Mouse (Mus musculus): Measurements from ENCODE around the gene Zfp324. TPM values are rescaled to one million over a fixed set of nuclear protein-coding genes. Genes with fewer than 3 reads are reported as not detected.

Zfp324 gene
- polyA plus RNA-seq, 1 experiment: 5.8 TPM

DNA sequence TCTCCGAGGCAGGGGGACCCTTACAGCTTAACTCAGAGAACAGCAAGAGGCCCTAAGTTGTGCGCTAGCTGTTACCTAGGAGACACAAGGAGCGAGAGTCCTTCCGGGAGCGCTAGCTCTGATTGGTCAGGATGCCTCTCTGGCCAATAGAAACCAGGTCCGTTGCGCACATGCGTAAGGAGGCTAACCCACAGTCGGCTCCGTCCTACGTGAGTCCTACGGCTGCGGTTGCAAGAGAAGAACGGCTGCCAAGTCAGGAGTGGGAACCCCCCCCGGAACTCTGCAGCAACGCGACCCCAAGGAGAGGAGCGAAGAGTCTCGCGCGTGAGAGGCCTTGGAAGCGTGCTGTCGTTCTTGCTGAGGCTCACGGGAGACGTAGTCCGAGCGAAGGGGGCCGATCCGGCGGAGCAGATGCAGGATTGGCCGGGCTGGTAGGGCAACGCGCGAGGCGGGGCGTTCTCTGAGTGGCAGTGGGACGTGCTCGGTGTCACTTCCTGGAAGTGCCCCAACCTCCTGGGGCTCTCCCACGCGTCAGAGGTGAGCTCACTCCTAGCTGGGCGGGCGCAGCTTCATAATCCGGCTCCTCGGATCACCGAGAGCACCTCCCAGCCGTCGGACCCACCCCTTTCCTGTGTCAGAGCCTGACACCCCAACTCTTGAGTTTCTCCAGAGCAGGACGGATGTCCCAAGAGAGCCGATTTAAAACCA, 12.2 kb downstream of the Zfp324 start, which contains the start of gene Zfp446:
Zfp446 (plus strand) TSS at position 167 of the 708 bp plus-strand sequence.
- Histone ChIP-seq H3K27me3 (ENCODE audit: control insufficient read depth, insufficient read depth, low read length) (no peaks in the 10 kb centered on the region), H3K4me3 (replicated peaks; ENCODE audit: insufficient read depth, low read depth, low read length) (peak within 1 kb of the TSS; percentile 59), H3K4me1 (ENCODE audit: control insufficient read depth, insufficient read depth, low read length) (peaks cover 3% of the 10 kb centered on the region; the same call in 1 of the 2 replicates), H3K27ac (ENCODE audit: insufficient read depth, low read length) (peak within 1 kb of the TSS; percentile 72)
- DNase-seq: peak; percentile 99 to 100
- TF ChIP-seq POLR2A (IDR thresholded peaks at IDR 0.05; ENCODE audit: borderline replicate concordance, insufficient read depth, low read length) (peak; percentile 73), CTCF (IDR thresholded peaks at IDR 0.05; ENCODE audit: borderline replicate concordance, insufficient read depth, low read depth, low read length) (no peak)
- WGBS: 1% methylated on average over 49 of the region's 49 CpGs

DNA sequence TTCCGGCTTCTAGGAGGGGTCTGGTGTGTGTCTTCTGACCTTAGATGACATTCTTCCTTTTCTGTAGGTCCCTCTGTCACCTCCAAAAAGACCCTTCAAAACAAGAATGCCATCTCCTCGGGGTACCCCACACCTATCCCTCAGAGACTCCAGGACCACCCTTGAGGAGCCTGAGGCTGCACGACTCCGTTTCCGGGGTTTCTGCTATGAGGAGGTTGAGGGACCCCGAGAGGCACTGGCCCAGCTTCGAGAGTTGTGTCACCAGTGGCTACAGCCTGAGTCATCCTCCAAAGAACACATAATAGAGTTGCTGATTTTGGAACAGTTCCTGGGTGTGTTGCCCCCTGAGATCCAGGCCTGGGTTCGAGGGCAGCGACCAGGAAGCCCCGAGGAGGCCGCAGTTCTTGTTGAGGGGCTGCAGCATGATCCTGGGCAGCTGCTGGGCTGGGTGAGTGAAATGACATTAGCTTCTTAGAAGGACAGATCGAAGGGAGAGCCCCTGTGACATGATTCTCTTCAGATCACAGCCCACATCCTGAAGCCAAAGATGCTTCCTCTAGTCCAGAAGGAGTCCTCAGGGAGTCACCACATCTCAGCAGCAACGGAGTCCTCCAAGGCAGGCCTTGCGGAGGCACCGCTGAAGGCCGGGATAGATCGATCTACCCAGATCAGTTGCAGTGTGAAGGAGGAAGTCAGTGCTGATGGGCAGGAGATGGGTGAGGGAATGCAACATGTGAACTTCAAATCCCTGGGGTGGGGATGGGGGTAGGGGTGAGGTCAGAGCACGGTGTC, 13.5 kb downstream of the Zfp324 start:
- Histone ChIP-seq H3K4me1 (ENCODE audit: control insufficient read depth, insufficient read depth, low read length) (peaks cover 3% of the 10 kb centered on the region; the same call in 1 of the 2 replicates), H3K4me3 (replicated peaks; ENCODE audit: insufficient read depth, low read depth, low read length) (no peak overlapping the region), H3K27me3 (ENCODE audit: control insufficient read depth, insufficient read depth, low read length) (no peaks in the 10 kb centered on the region), H3K27ac (ENCODE audit: insufficient read depth, low read length) (peak overlapping the region; percentile 72; the same call in 1 of the 2 replicates)
- DNase-seq: peak in 1 of 2 experiments; percentile 23
- WGBS: 84% methylated on average over 18 of the region's 18 CpGs
- no peak for TF ChIP-seq CTCF (IDR thresholded peaks at IDR 0.05; ENCODE audit: borderline replicate concordance, insufficient read depth, low read depth, low read length)
- TF ChIP-seq POLR2A (IDR thresholded peaks at IDR 0.05; ENCODE audit: borderline replicate concordance, insufficient read depth, low read length): no peak

DNA sequence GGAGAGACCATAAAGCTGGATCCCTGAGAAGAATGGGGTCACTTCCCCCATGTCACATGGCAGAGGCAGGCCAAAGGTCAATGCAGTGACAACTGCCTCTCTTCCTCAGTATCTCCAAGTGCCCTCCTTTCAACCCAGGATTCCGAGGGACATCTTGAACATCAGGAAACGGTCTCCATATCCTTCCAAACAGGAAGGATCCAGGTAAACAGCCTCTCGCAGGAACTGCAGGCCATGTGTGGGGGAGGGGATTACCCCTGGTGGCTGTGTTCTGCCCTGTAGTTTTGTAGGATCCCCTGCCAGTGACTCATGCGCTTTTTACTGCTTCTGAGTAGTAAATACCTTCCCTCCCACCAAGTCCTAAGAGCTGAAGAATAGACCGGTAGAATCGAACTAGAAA, 14.1 kb downstream of the Zfp324 start:
- WGBS: 84% methylated on average over 6 of the region's 6 CpGs
- H3K27me3 ChIP-seq (ENCODE audit: control insufficient read depth, insufficient read depth, low read length): no peaks in the 10 kb centered on the region
- no peak overlapping the region for H3K27ac ChIP-seq (ENCODE audit: insufficient read depth, low read length)
- no peak for TF ChIP-seq POLR2A (IDR thresholded peaks at IDR 0.05; ENCODE audit: borderline replicate concordance, insufficient read depth, low read length)
- no peak for TF ChIP-seq CTCF (IDR thresholded peaks at IDR 0.05; ENCODE audit: borderline replicate concordance, insufficient read depth, low read depth, low read length)
- DNase-seq: peak in 1 of 2 experiments; percentile 16
- H3K4me1 ChIP-seq (ENCODE audit: control insufficient read depth, insufficient read depth, low read length): peaks cover 3% of the 10 kb centered on the region; the same call in 1 of the 2 replicates
- no peak overlapping the region for H3K4me3 ChIP-seq (replicated peaks; ENCODE audit: insufficient read depth, low read depth, low read length)

DNA sequence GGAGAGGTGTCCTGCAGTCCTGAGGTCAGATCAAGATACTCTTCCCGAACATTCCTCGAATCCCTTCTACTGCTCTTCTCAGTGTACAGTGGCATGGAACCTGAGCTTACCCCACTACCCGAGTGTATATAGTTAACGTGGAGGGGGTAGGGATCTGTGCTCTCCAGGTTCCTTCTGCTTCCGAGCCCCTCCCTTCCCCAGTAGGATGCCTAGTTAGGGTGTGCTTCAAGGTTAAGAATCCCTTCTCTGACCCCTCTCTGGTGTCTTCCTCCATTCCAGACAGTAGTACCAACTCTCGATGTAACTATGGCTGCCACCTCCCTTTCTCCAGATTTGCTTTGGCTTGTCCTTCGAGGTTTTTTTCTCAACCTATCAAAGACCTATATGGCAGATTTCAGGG, 14.7 kb downstream of the Zfp324 start:
- TF ChIP-seq POLR2A (IDR thresholded peaks at IDR 0.05; ENCODE audit: borderline replicate concordance, insufficient read depth, low read length): no peak
- no peak for TF ChIP-seq CTCF (IDR thresholded peaks at IDR 0.05; ENCODE audit: borderline replicate concordance, insufficient read depth, low read depth, low read length)
- DNase-seq: no peak
- Histone ChIP-seq H3K4me3 (replicated peaks; ENCODE audit: insufficient read depth, low read depth, low read length) (no peak overlapping the region), H3K27me3 (ENCODE audit: control insufficient read depth, insufficient read depth, low read length) (no peaks in the 10 kb centered on the region), H3K4me1 (ENCODE audit: control insufficient read depth, insufficient read depth, low read length) (peaks cover 3% of the 10 kb centered on the region; the same call in 1 of the 2 replicates), H3K27ac (ENCODE audit: insufficient read depth, low read length) (no peak overlapping the region)
- 87% methylated on average over 7 of the region's 7 CpGs for WGBS

GRCm38 (mm10) chr7:12985724-12986123, 20.1 kb downstream of the Zfp324 start:
- Histone ChIP-seq H3K4me1 (ENCODE audit: control insufficient read depth, insufficient read depth, low read length) (no peaks in the 10 kb centered on the region), H3K27me3 (ENCODE audit: control insufficient read depth, insufficient read depth, low read length) (no peaks in the 10 kb centered on the region), H3K27ac (ENCODE audit: insufficient read depth, low read length) (no peak overlapping the region), H3K4me3 (replicated peaks; ENCODE audit: insufficient read depth, low read depth, low read length) (no peak overlapping the region)
- TF ChIP-seq POLR2A (IDR thresholded peaks at IDR 0.05; ENCODE audit: borderline replicate concordance, insufficient read depth, low read length): no peak
- no peak for TF ChIP-seq CTCF (IDR thresholded peaks at IDR 0.05; ENCODE audit: borderline replicate concordance, insufficient read depth, low read depth, low read length)
- DNase-seq: no peak
- WGBS: 91% methylated on average over 1 of the region's 1 CpGs

DNA sequence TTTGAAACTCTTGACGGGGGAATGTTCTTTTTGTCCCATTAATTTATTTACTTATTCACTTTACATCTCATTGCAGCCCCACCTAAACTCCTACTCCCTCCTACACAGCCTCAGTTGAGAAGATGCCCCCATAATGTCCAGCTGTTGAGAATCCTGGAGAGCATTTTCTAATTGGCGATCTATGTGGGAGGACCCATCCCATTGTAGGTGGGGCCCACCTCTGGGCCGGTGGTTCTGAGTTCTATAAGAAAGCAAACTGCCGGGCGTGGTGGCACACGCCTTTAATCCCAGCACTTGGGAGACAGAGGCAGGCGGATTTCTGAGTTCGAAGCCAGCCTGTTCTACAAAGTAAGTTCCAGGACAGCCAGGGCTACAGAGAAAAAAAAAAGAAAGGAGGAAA, 21.3 kb downstream of the Zfp324 start:
- Histone ChIP-seq H3K27me3 (ENCODE audit: control insufficient read depth, insufficient read depth, low read length) (no peaks in the 10 kb centered on the region), H3K4me3 (replicated peaks; ENCODE audit: insufficient read depth, low read depth, low read length) (no peak overlapping the region), H3K27ac (ENCODE audit: insufficient read depth, low read length) (no peak overlapping the region), H3K4me1 (ENCODE audit: control insufficient read depth, insufficient read depth, low read length) (no peaks in the 10 kb centered on the region)
- no peak for TF ChIP-seq POLR2A (IDR thresholded peaks at IDR 0.05; ENCODE audit: borderline replicate concordance, insufficient read depth, low read length)
- no peak for TF ChIP-seq CTCF (IDR thresholded peaks at IDR 0.05; ENCODE audit: borderline replicate concordance, insufficient read depth, low read depth, low read length)
- DNase-seq: no peak
- 85% methylated on average over 8 of the region's 8 CpGs for WGBS

DNA sequence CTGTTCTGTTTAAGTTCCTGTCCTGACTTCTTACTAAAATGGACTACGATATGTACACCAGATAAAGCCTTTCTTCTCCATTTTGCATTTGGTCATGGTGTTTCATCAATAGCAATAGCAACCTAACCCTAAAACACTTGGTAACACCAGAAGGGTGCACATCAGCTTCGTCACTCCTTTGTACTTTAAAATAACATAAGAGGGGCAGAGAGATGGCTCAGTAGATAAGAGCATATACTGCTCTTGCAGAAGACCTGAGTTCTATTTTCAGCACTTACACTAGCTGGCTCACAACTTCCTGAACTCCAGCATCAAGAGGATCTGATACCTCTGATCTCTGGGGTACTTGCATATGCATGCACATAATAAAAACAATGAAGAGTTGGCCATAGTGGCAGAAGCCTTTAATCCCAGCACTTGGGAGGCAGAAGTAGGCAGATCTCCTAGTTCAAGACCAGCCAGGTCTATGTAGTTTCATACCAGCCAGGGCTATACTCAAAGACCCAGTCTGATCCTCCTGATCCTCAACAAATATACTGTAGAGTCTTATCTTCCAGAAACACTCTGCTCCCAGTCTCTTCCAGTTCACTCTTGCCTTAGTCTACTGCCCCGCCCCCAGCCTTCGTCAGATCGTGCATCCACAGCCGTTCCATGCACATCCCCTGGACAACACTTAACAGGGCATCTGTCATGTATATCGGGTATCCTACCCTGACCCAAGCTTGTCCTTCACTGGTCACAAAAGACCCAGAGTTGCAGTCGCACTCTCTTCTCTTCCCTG, 22.0 kb downstream of the Zfp324 start:
- TF ChIP-seq CTCF (IDR thresholded peaks at IDR 0.05; ENCODE audit: borderline replicate concordance, insufficient read depth, low read depth, low read length) (no peak), POLR2A (IDR thresholded peaks at IDR 0.05; ENCODE audit: borderline replicate concordance, insufficient read depth, low read length) (no peak)
- no peak overlapping the region for H3K4me3 ChIP-seq (replicated peaks; ENCODE audit: insufficient read depth, low read depth, low read length)
- H3K27ac ChIP-seq (ENCODE audit: insufficient read depth, low read length): no peak overlapping the region
- no peaks in the 10 kb centered on the region for H3K4me1 ChIP-seq (ENCODE audit: control insufficient read depth, insufficient read depth, low read length)
- 79% methylated on average over 8 of the region's 8 CpGs for WGBS
- H3K27me3 ChIP-seq (ENCODE audit: control insufficient read depth, insufficient read depth, low read length): no peaks in the 10 kb centered on the region
- no peak for DNase-seq

Measured in cerebellum, adult 2 months (tissue).